Mouse (Mus musculus) bone marrow, adult 2 months (tissue): ENCODE results near the gene Gm9745.
"Not testable (repeated sequence)": the region's sequence is repeated elsewhere in the genome, so short reads cannot be mapped to it uniquely, and the experiment has no call there.

Source experiments
- CTCF ChIP-seq: fragments of 200-500 bp; IDR thresholded peaks from 2 replicates; pipeline ENCODE4 v1.5.1; 2011; ENCODE audit warnings: low read length, control low read depth; ENCODE audit not compliant: control insufficient read depth, insufficient read depth
- POLR2A ChIP-seq: fragments of 200-500 bp; IDR thresholded peaks from 2 replicates; pipeline ENCODE4 v1.6.1; 2011; ENCODE audit warnings: low read depth, mild to moderate bottlenecking, control low read depth, low read length, borderline replicate concordance; ENCODE audit not compliant: control insufficient read depth

- not testable (repeated sequence) for TF ChIP-seq CTCF, POLR2A
Measured at GRCm38 (mm10) chr13:8959554-8959953, 11.5 kb upstream of the Gm9745 start.
